Mouse (Mus musculus) hindbrain, postnatal 0 days (tissue): ENCODE data around the gene Ahcyl1. TPM values are rescaled to one million over a fixed set of nuclear protein-coding genes. Genes with fewer than 3 reads are reported as not detected.
A peak's percentile ranks its signal among the peaks of the same experiment; 100 is the strongest.

ENCODE experiments used
- ATAC-seq: fragments of 200-750 bp; cut with Nextera tagmentation; 2 replicates; pipeline ENCODE4 v1.8.0; 2017; ENCODE audit warnings: mild to moderate bottlenecking, moderate TSS enrichment, moderate library complexity
- DNase-seq: peaks from one replicate; pipeline ENCODE4 v3.0.0-alpha.2; 2015; ENCODE audit warnings: low spot score
- H3K27ac ChIP-seq: fragments of 300-500 bp; sonication (generic); 2 replicates; pipeline ENCODE4 v1.5.1; 2014; ENCODE audit warnings: mild to moderate bottlenecking
- H3K27me3 ChIP-seq: fragments of 300-500 bp; sonication (generic); 2 replicates; pipeline ENCODE4 v1.6.1; 2014; ENCODE audit warnings: low read length, mixed read lengths; ENCODE audit not compliant: insufficient read depth
- H3K36me3 ChIP-seq: fragments of 300-500 bp; sonication (generic); 2 replicates; pipeline ENCODE4 v1.6.1; 2014; ENCODE audit warnings: low read length, mixed read lengths; ENCODE audit not compliant: insufficient read depth
- H3K4me1 ChIP-seq: fragments of 300-500 bp; sonication (generic); 2 replicates; pipeline ENCODE4 v1.6.1; 2014; ENCODE audit warnings: antibody characterized with exemption, low read length, mixed read lengths; ENCODE audit not compliant: insufficient read depth
- H3K4me2 ChIP-seq: fragments of 300-500 bp; sonication (generic); 2 replicates; pipeline ENCODE4 v1.6.1; 2014; ENCODE audit warnings: low read depth, mild to moderate bottlenecking, low read length, moderate library complexity, mixed read lengths
- H3K4me3 ChIP-seq: fragments of 300-500 bp; sonication (generic); 2 replicates; pipeline ENCODE4 v1.5.1; 2014; ENCODE audit warnings: low read length
- H3K9ac ChIP-seq: fragments of 300-500 bp; sonication (generic); replicated peaks from 2 replicates; pipeline ENCODE4 v1.6.1; 2014; ENCODE audit warnings: mild to moderate bottlenecking, low read length, moderate library complexity, mixed read lengths
- H3K9me3 ChIP-seq: fragments of 300-500 bp; sonication (generic); 2 replicates; pipeline ENCODE4 v1.6.1; 2016; ENCODE audit warnings: low read length, mixed read lengths
- CTCF ChIP-seq: IDR thresholded peaks from 2 replicates; pipeline ENCODE4 v1.5.1; 2016; ENCODE audit warnings: antibody characterized with exemption, control low read depth, low read depth
- WGBS: fragments of 180-500 bp; shearing (Covaris S2); extraction: QIAGEN DNeasy Blood & Tissue Kit; methylation state at CpG from one replicate; pipeline ENCODE4 v1.1.7; 2014; 5-methylcytosine and 5-hydroxymethylcytosine counted together
- polyA plus RNA-seq: library from polyadenylated mRNA; unstranded; fragments of >200 nt; fragmentation: Nextera tagmentation; extraction: Ambion mirVana; gene quantifications from 2 replicates; pipeline ENCODE4 v1.2.1, GENCODE M21; 2015
- total RNA-seq: library from RNA; depleted of rRNA; stranded (reverse); fragments of >200 nt; gene quantifications from 2 replicates; pipeline ENCODE4 v1.2.3, GENCODE M21; 2014

The Ahcyl1 gene
- total and polyA plus RNA-seq, 2 experiments from 2014 or later: 55.3 to 122 TPM

GRCm38 (mm10) chr3:107706164-107706563, 9.8 kb upstream of the Ahcyl1 start:
- no peak overlapping the region for H3K27ac ChIP-seq
- no peak overlapping the region for H3K9ac ChIP-seq
- no peaks in the 10 kb centered on the region for H3K9me3 ChIP-seq
- no peaks in the 10 kb centered on the region for H3K36me3 ChIP-seq
- no peak overlapping the region for H3K4me3 ChIP-seq
- no peaks in the 10 kb centered on the region for H3K27me3 ChIP-seq
- H3K4me1 ChIP-seq: no peaks in the 10 kb centered on the region
- TF ChIP-seq CTCF: no peak
- WGBS: 67% methylated on average over 2 of the region's 2 CpGs
- no peak overlapping the region for H3K4me2 ChIP-seq
- ATAC-seq (no peak), DNase-seq (no peak)

GRCm38 (mm10) chr3:107704371-107704705, 8.0 kb upstream of the Ahcyl1 start:
- ATAC-seq: no peak

DNA sequence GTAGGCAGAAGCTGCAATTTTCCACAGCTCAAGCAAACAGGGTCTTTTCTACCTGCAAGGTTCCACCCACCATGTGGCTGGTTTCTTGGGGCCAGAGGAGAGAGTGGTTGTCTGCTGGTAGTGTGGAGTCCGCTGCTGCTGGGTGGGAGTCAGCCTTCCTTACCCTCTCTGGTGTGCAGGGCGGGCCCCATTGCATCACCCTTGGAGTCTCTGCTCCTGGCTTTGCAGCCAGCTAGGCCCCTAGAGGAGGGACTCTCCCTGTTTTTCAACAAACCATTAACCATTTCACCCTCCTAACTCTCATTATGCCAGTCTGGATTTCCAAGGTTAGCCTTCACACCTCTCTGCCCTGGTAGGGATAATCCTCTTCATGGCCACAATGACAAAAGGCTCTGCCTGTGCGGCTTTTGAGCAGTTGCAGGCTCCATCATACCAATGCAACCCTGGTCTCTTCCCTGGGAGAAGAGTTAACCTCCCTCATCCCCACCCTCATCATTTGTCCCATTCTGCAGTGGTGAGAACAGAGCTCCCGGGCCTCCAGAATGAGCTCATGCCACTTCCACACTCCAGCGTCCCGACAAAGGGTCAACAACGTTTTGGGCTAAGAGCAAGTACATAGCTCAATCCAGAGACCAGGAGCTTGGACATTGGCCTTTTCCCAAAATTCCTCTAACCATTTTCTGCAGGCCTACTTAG, 7.5 kb upstream of the Ahcyl1 start:
- no peak for TF ChIP-seq CTCF
- ATAC-seq (no peak), DNase-seq (no peak)
- no peaks in the 10 kb centered on the region for H3K4me1 ChIP-seq
- H3K36me3 ChIP-seq: no peaks in the 10 kb centered on the region
- no peak overlapping the region for H3K9ac ChIP-seq
- no peaks in the 10 kb centered on the region for H3K27me3 ChIP-seq
- 79% methylated on average over 7 of the region's 7 CpGs for WGBS
- no peak overlapping the region for H3K4me3 ChIP-seq
- no peak overlapping the region for H3K27ac ChIP-seq
- H3K4me2 ChIP-seq: no peak overlapping the region
- no peaks in the 10 kb centered on the region for H3K9me3 ChIP-seq

More at GRCm38 (mm10) chr3:107704371-107704705, 8.0 kb upstream of the Ahcyl1 start:
- WGBS: 98% methylated on average over 1 of the region's 1 CpGs
- no peaks in the 10 kb centered on the region for H3K36me3 ChIP-seq
- no peak for DNase-seq
- no peak for TF ChIP-seq CTCF
- no peak overlapping the region for H3K4me2 ChIP-seq
- no peaks in the 10 kb centered on the region for H3K27me3 ChIP-seq
- H3K9ac ChIP-seq: no peak overlapping the region
- H3K4me3 ChIP-seq: no peak overlapping the region
- H3K9me3 ChIP-seq: no peaks in the 10 kb centered on the region
- no peaks in the 10 kb centered on the region for H3K4me1 ChIP-seq
- H3K27ac ChIP-seq: no peak overlapping the region

DNA sequence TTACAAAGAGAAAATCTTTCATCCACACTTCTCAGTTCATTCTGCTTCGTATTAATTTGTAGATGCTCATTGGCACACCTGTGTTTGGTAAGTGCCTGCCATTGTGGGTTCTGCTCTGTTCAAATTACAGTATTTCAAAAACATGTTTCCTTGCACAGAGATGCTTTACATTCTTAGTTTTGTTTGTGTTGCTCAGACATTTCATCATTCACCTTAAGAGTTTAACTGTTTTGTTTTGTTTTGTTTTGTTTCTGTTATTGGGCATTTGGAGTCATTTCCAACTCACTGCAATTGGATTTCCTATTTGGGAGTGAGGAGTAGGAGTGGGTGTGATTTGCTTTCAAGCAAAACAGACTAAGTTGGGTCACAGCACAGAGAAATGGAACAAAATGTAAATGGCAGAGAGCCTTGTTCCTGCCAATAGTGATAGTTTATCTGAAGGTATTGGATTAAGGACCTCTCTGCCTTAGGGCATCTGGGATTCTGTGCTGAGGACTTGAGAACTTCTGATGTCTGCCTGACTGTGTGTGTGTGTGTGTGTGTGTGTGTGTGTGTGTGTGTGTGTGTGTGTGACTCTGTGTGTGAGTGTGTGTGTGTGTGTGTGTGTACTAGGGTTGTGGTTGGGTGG, 5.5 kb upstream of the Ahcyl1 start:
- 81% methylated on average over 1 of the region's 1 CpGs for WGBS
- Histone ChIP-seq H3K36me3 (no peaks in the 10 kb centered on the region), H3K9ac (no peak overlapping the region), H3K4me2 (no peak overlapping the region), H3K4me1 (no peaks in the 10 kb centered on the region), H3K27ac (no peak overlapping the region), H3K27me3 (no peaks in the 10 kb centered on the region), H3K4me3 (no peak overlapping the region), H3K9me3 (no peaks in the 10 kb centered on the region)
- DNase-seq (no peak), ATAC-seq (no peak)
- no peak for TF ChIP-seq CTCF

- no peak for DNase-seq
- no peaks in the 10 kb centered on the region for H3K4me1 ChIP-seq
Measured at GRCm38 (mm10) chr3:107700625-107701024, 4.3 kb upstream of the Ahcyl1 start.

DNA sequence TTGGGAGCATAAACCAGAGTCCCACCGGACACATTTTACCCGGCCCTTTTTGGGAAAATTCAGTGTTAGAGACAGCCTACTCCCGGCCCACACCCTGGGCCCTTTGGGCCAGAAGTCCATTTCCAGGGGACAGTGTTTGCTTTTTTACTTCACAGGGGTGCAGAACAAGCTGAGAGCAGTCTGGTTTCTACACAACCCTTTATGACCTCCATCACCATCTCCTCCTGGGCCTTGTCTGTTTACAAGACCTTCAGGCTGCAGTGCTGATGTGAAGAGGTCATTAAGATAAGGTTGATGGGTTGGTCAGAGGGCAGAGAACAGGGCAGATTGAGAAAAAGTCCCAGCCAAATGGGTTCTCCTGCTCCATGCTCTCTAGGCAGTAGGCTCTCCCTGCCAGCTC, 550 bp upstream of the Ahcyl1 start:
- Histone ChIP-seq H3K9me3 (no peaks in the 10 kb centered on the region), H3K27ac (no peak overlapping the region), H3K4me2 (peak overlapping the region; percentile 37), H3K27me3 (no peaks in the 10 kb centered on the region), H3K36me3 (no peaks in the 10 kb centered on the region), H3K9ac (no peak overlapping the region), H3K4me3 (peak overlapping the region; percentile 89; the same call in 1 of the 2 replicates), H3K4me1 (peaks cover 24% of the 10 kb centered on the region)
- no peak for ATAC-seq
- no peak for DNase-seq
- no peak for TF ChIP-seq CTCF
- WGBS: 37% methylated on average over 3 of the region's 3 CpGs

More at GRCm38 (mm10) chr3:107700625-107701024, 4.3 kb upstream of the Ahcyl1 start:
- no peaks in the 10 kb centered on the region for H3K27me3 ChIP-seq
- H3K4me2 ChIP-seq: no peak overlapping the region
- WGBS: 79% methylated on average over 2 of the region's 2 CpGs
- no peak overlapping the region for H3K27ac ChIP-seq
- H3K9ac ChIP-seq: no peak overlapping the region
- no peak for ATAC-seq
- H3K9me3 ChIP-seq: no peaks in the 10 kb centered on the region
- no peaks in the 10 kb centered on the region for H3K36me3 ChIP-seq
- TF ChIP-seq CTCF: no peak
- H3K4me3 ChIP-seq: no peak overlapping the region

DNA sequence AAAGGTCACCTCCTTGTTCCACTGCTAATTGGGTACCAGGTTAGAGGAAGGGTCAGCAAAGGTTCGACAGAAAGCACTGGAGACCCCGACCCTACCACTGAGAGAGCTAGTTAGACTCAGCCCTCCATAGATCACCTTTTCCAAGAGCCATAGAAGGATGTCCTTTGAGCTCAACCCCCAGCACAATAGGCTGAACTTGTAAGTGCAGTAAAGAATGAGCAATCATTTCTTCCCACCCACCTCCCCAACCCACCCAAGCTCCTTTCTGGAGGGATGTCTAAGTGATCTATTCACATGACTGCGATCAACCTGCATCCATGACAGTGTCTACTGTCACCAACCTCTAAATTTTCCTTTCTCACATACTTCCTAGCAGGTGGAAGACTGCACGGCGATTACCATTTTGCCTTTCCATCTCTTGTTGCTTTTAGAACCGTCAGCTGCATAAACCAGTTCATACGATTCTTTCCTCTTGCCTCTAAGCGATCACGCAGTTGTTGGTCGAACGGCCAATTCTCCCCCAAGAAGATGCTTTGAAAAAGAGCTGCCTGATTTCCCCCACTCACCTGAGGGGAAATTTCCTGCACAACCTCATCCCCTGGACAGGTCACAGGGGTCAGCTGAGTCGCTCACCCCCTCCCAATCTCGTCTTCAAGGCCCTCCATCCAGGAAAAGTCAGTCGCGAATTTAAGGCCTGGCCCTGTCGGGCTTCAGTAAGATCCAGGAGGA, 977 bp downstream of the Ahcyl1 start:
- DNase-seq: peak; percentile 59
- 3% methylated on average over 16 of the region's 16 CpGs for WGBS
- Histone ChIP-seq H3K27ac (peak overlapping the region; percentile 93), H3K9ac (peak overlapping the region; percentile 97), H3K9me3 (no peaks in the 10 kb centered on the region), H3K36me3 (no peaks in the 10 kb centered on the region), H3K4me3 (peak overlapping the region; percentile 89), H3K27me3 (no peaks in the 10 kb centered on the region), H3K4me1 (peaks cover 38% of the 10 kb centered on the region), H3K4me2 (peak overlapping the region; percentile 93)
- ATAC-seq: no peak
- TF ChIP-seq CTCF: no peak
